Mouse (Mus musculus): ENCODE results near the gene Krt86. TPM values are rescaled to one million over a fixed set of nuclear protein-coding genes. Genes with fewer than 3 reads are reported as not detected.
A peak's percentile ranks its signal among the peaks of the same experiment; 100 is the strongest.

Krt86 gene
- total RNA-seq (2021): not detected
- long read RNA-seq, experiment 1: 0 reads
- long read RNA-seq, experiment 2: 0 reads

DNA sequence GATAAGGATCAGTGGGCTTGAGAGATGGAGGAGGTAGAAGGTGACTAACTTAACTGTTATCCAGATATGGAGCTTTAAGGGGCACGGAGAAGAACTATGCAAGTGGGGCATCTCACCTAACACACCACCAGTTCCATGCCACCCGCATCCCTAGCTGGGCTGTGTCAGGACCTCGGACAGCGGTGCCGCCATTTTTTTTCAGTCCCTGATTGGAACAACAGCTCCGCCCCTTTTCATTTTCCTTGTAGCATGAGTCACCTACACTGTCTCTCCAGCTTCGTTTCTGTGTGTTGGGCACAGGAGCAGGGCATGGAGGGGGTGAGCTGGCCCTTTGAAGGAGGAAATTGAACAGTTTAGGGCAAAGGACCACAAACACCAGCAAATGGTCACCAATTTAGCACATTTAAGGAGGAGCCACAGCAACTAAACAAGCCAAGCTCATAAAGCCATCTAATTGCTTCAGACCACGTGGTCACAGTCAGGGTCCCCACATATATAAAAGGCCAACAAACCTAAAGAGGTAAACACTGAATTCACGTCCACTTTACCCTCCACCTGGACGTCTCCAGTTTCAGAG, at the start of gene Krt86:
Krt86 (plus strand) TSS at position 527 of the 577 bp plus-strand sequence.
- no peak for DNase-seq

GRCm38 (mm10) chr15:101424914-101425313, 48.4 kb upstream of the Krt86 start:
- DNase-seq: no peak
- intact Hi-C loops (cut with DNase I; ENCODE audit: low total_unique reads): no loop called here

More for the DNA sequence above, at the start of gene Krt86:
- intact Hi-C loops (cut with DNase I; ENCODE audit: low total_unique reads): no loop called here

DNA sequence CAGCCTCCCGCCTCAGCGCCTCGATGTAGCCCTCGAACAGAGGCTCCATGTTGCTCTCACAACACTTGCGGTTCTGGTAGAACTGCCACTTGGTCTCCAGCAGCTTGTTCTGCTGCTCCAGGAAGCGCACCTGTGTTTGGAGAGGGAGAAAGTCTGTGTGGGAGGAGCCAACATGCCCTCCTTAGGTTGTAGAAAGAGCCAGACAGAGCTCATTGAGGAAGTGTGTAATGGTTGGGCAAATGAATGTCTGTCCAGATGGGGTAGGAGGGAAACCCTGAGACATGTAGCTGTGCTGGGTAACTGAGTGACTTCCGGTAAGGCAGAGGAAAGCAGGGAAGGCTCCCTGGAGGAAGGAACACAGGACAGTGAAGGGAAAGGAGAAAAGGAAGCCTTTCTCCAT, 36.7 kb upstream of the Krt86 start:
- intact Hi-C loops (cut with DNase I; ENCODE audit: low total_unique reads): no loop called here
- no peak for DNase-seq

- intact Hi-C loops (cut with DNase I; ENCODE audit: low total_unique reads): no loop called here
- no peak for DNase-seq
Measured at GRCm38 (mm10) chr15:101438555-101438954, 34.7 kb upstream of the Krt86 start, which contains the start of gene Krt87. Gene Krt87 (minus strand): TSS chr15:101438804.

DNA sequence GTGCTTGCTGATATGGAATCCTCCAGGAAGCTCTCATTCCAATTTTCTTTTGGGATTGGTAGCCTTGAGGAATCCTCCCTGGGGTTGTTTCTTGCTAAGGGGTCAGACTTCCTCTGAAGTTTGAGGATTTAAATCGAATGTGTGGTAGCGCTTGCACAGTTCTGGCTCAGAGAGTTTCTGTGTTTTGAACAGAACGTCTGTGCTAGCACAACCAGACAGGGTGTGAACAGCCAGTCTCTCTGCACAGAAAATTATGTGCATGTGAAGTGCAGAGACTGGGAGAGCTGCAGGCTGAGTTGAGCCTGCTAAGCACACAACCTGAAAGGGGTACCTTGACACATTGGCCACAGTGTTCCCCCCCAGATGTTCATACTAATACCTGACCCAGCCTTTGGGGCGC, 32.4 kb upstream of the Krt86 start:
- intact Hi-C loops (cut with DNase I; ENCODE audit: low total_unique reads): no loop called here
- no peak for DNase-seq

- intact Hi-C loops (cut with DNase I; ENCODE audit: low total_unique reads): no loop called here
- peak; percentile 56 for DNase-seq
Measured at GRCm38 (mm10) chr15:101446572-101446971, 26.7 kb upstream of the Krt86 start.

DNA sequence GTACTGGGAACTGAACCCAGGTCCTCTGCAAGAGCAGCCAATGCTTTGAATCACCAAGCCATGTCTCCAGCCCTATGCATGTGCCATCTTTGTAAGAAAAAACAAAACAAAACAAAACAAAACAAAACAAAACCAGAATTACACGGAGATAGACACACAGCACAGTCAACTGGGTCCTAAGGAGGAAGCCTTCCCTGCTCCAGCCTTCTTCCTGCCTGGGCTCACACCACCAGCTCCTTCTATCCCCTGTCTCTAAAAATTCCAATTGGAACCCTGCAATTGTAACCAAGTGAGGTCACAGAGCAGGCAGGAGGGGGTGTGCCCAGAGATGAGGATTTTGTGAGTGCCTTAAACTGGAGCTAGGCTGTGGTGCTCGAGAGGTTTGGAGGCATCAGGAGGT, 25.8 kb upstream of the Krt86 start, which contains the start of gene Krt88:
Krt88 (plus strand) TSS at position 301 of the 400 bp plus-strand sequence.
- intact Hi-C loops (cut with DNase I; ENCODE audit: low total_unique reads): no loop called here
- no peak for DNase-seq

- DNase-seq: peak; percentile 83
- intact Hi-C loops (cut with DNase I; ENCODE audit: low total_unique reads): loop anchor here (5.0 kb wide), 1 partner anchor 111 kb away; no protein-coding TSS in a partner anchor
Measured at GRCm38 (mm10) chr15:101453093-101453736, 20.1 kb upstream of the Krt86 start.

GRCm38 (mm10) chr15:101454774-101455173, 18.5 kb upstream of the Krt86 start:
- intact Hi-C loops (cut with DNase I; ENCODE audit: low total_unique reads): loop anchor here (5.0 kb wide), 1 partner anchor 112 kb away; no protein-coding TSS in a partner anchor
- DNase-seq: no peak

DNA sequence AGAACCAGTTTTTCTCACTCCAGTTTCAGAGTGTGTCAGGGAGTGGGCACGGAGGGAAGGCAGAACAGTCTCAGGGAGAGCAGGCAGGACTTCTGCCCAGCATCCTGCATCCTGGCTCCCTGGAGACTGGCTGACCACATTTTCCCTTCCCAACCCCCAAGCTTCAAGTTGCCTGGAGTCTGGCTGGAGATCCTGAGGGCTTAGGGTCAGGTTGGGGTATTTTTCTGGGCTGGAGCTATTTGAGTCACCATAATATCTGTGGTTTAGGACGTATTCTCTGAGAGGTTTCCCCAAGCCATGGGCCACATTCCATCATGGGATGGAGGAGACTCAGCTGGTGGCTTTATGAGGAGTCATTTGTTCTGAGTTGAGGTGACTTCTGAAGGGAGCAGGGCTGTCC, 18.0 kb upstream of the Krt86 start:
- intact Hi-C loops (cut with DNase I; ENCODE audit: low total_unique reads): no loop called here
- no peak for DNase-seq

DNA sequence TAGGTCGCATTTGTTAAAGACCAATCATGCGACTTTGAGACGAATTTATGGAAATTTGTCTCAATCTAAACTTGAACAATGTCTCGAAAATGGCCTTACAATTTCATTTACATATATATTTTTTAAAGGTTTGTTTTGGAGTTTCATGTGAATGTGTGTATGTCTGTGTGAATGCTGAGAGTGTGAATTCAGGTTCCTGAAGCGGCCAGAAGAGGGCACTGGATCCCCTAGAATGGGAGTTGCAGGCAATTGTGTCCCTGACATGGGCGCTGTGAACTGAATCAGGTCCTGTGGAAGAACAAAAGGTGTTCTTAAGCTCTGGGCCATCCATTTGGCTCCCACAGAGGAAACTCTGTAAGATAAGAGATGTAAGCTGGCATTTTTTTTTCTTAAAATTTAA, 17.4 kb upstream of the Krt86 start:
- intact Hi-C loops (cut with DNase I; ENCODE audit: low total_unique reads): no loop called here
- no peak for DNase-seq

DNA sequence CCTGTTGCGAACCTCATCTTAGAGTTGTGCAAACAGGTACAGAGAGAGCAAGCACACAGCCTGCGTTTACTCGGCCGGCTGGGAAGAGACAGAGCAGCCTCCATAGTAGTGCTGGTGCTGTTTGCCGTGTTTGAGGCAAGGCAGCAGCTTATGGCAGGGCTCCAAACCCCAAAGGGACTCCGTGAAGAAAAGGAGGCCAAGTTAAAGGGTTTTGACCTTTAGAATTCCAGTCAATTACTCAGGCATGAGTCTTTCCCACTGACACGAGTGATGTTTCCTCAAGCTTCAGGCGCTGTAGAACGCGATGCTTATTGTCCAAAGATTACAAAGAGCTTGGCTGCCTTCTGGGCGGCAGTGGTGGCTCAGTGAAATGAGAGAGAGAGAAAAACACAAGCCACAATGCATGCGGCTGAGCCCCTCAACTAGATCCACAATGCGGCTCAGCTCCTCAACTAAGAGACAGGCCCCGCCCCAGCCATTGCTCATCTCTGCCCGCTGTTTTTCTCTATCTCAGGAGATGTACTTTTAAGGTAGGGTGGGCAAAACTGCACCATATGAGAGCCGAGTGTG, 14.8 kb upstream of the Krt86 start:
- intact Hi-C loops (cut with DNase I; ENCODE audit: low total_unique reads): no loop called here
- DNase-seq: peak; percentile 17

GRCm38 (mm10) chr15:101459283-101459682, 14.0 kb upstream of the Krt86 start:
- peak; percentile 11 for DNase-seq
- intact Hi-C loops (cut with DNase I; ENCODE audit: low total_unique reads): no loop called here

- intact Hi-C loops (cut with DNase I; ENCODE audit: low total_unique reads): no loop called here
- DNase-seq: no peak
Measured at GRCm38 (mm10) chr15:101463651-101464050, 9.6 kb upstream of the Krt86 start, which contains the start of gene Krt81. Gene Krt81 (minus strand): TSS chr15:101463751.

- intact Hi-C loops (cut with DNase I; ENCODE audit: low total_unique reads): no loop called here
- DNase-seq: no peak
Measured at GRCm38 (mm10) chr15:101469093-101469492, 4.2 kb upstream of the Krt86 start.

DNA sequence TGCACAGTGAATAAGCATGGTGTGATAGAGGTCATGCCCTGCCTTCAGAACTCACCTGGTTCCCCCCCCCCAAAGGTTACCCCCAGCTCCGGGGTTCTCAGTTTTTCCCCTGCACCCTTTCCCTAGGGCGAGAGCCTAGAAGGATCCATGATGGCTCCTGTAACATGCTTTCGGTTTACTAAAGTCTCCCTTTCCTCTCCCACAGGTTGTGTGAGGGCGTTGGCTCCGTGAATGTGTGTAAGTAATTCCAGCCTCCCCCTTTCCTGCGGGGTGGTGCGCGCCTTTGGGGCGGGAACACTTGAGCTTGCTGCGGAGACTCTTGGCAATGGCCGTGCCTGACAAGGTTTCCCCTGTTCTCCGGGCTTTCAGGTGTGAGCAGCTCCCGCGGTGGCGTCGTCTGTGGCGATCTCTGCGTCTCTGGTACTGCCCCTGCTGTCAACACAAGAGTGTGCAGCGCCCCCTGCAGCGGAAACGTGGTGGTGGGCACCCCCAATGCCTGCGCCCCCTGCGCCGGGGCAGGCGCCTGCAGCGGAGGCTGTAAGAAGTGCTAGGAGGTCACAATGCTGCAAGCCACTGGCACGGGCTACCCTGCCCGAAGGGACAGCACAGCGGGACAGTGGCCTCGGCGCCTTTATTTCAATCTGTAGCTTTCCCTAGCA, 5.9 kb downstream of the Krt86 start:
- intact Hi-C loops (cut with DNase I; ENCODE audit: low total_unique reads): no loop called here
- peak; percentile 37 for DNase-seq

GRCm38 (mm10) chr15:101479666-101480060, 6.4 kb downstream of the Krt86 start:
- intact Hi-C loops (cut with DNase I; ENCODE audit: low total_unique reads): no loop called here
- no peak for DNase-seq

DNA sequence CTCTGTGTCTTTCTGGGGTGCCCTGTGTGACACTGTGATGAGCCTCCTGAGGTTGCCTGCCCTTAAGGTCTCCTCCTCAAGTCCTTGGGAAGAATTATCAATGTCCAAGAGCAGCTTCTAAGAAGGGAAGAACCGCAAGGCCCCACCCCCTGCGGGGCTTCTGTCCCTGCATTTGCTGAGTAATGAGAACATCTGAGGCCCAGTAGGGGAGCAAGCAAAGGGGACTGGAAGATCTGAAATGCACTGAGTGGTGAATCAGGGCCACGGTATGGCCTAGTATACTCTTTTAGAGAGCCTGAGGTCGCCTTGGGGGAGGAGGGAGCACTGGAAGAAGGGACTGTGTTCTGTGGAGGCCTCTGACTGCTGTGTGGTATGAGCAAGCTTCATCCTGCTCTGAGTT, 8.8 kb downstream of the Krt86 start:
- intact Hi-C loops (cut with DNase I; ENCODE audit: low total_unique reads): no loop called here
- DNase-seq: no peak

- intact Hi-C loops (cut with DNase I; ENCODE audit: low total_unique reads): no loop called here
- no peak for DNase-seq
Measured at GRCm38 (mm10) chr15:101483646-101484045, 10.4 kb downstream of the Krt86 start.

DNA sequence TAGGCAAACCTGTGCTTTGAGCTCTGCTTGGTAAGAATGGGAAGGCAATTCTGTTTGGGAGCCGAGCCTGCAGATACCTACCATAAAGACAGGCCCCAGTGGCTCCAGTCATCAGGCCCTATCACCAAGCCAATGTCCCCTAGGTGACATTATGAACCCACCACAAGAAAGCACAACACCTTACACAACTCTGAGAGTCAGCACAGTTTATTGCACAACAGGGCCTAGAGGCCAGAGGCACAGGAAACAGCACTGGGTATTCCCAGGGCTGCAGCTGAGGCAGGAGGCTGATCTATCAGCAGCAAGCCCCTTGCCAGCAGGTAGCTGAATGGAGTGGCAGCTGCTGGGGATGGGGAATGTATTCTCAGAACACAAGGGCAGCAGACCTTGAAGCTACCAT, 11.7 kb downstream of the Krt86 start:
- intact Hi-C loops (cut with DNase I; ENCODE audit: low total_unique reads): no loop called here
- DNase-seq: no peak
